Mouse (Mus musculus) G1E (cell line): ENCODE results near the gene Mei4.

Source experiments
- CTCF ChIP-seq: IDR thresholded peaks from 2 replicates; pipeline ENCODE4 v1.5.1; 2012; ENCODE audit warnings: low read depth, low read length, inconsistent platforms, mixed read lengths
- GATA1 ChIP-seq: IDR thresholded peaks from 2 replicates; pipeline ENCODE4 v1.6.1; 2012; ENCODE audit warnings: borderline replicate concordance, low read length, inconsistent platforms, mixed read lengths
- GATA2 ChIP-seq: IDR thresholded peaks from 2 replicates; pipeline ENCODE4 v1.6.1; 2012; ENCODE audit warnings: low read depth, low read length, inconsistent platforms, borderline replicate concordance

- TF ChIP-seq CTCF (no peak), GATA1 (no peak), GATA2 (no peak)
These were observed 77.1 kb downstream of the Mei4 start for GRCm38 (mm10) chr9:81940533-81940932.
